Mouse (Mus musculus) lung, postnatal 0 days (tissue): Measurements from ENCODE around the gene Baiap2l1. TPM values are rescaled to one million over a fixed set of nuclear protein-coding genes. Genes with fewer than 3 reads are reported as not detected.

Experiments
- ATAC-seq: fragments of 200-750 bp; cut with Nextera tagmentation; 2 replicates; pipeline ENCODE4 v1.8.0; 2017; ENCODE audit warnings: moderate library complexity
- DNase-seq: peaks from one replicate; pipeline ENCODE4 v3.0.0-alpha.2; 2016; ENCODE audit warnings: low spot score
- H3K27ac ChIP-seq: fragments of 300-500 bp; sonication (generic); 2 replicates; pipeline ENCODE4 v1.5.1; 2014; ENCODE audit warnings: antibody characterized with exemption, mild to moderate bottlenecking, low read length, mixed read lengths
- H3K27me3 ChIP-seq: fragments of 300-500 bp; sonication (generic); replicated peaks from 2 replicates; pipeline ENCODE4 v1.6.1; 2014; ENCODE audit warnings: low read length, mixed read lengths; ENCODE audit not compliant: insufficient read depth
- H3K36me3 ChIP-seq: fragments of 300-500 bp; sonication (generic); 2 replicates; pipeline ENCODE4 v1.6.1; 2014; ENCODE audit warnings: low read length, mixed read lengths; ENCODE audit not compliant: insufficient read depth
- H3K4me1 ChIP-seq: fragments of 300-500 bp; sonication (generic); 2 replicates; pipeline ENCODE4 v1.6.1; 2014; ENCODE audit warnings: antibody characterized with exemption, low read depth, low read length, mixed read lengths; ENCODE audit not compliant: insufficient read depth
- H3K4me2 ChIP-seq: fragments of 300-500 bp; sonication (generic); replicated peaks from 2 replicates; pipeline ENCODE4 v1.6.1; 2014; ENCODE audit warnings: low read depth, mild to moderate bottlenecking, low read length, moderate library complexity, mixed read lengths
- H3K4me3 ChIP-seq: fragments of 300-500 bp; sonication (generic); 2 replicates; pipeline ENCODE4 v1.5.1; 2014; ENCODE audit warnings: low read depth, low read length
- H3K9ac ChIP-seq: fragments of 300-500 bp; sonication (generic); replicated peaks from 2 replicates; pipeline ENCODE4 v1.6.1; 2014; ENCODE audit warnings: low read depth, mild to moderate bottlenecking
- H3K9me3 ChIP-seq: fragments of 300-500 bp; sonication (generic); 2 replicates; pipeline ENCODE4 v1.6.1; 2016; ENCODE audit warnings: low read length, mixed read lengths
- CTCF ChIP-seq: IDR thresholded peaks from 2 replicates; pipeline ENCODE4 v1.5.1; 2016; ENCODE audit warnings: antibody characterized with exemption, mild to moderate bottlenecking
- EP300 ChIP-seq: IDR thresholded peaks from 2 replicates; pipeline ENCODE4 v1.6.1; 2016; ENCODE audit warnings: antibody characterized with exemption, mild to moderate bottlenecking, control low read depth
- WGBS: fragments of 180-500 bp; shearing (Covaris S2); extraction: QIAGEN DNeasy Blood & Tissue Kit; methylation state at CpG from one replicate; pipeline ENCODE4 v1.1.7; 2014; 5-methylcytosine and 5-hydroxymethylcytosine counted together
- polyA plus RNA-seq: library from polyadenylated mRNA; unstranded; fragments of >200 nt; fragmentation: Nextera tagmentation; extraction: Ambion mirVana; gene quantifications from 2 replicates; pipeline ENCODE4 v1.2.1, GENCODE M21; 2015

Gene Baiap2l1
- polyA plus RNA-seq, 1 experiment from 2014 or later: 18.3 TPM

GRCm38 (mm10) chr5:144269926-144270325 is 88.0 kb downstream of the Baiap2l1 start:
- H3K4me2 ChIP-seq: no peak overlapping the region
- no peaks in the 10 kb centered on the region for H3K27me3 ChIP-seq
- no peak overlapping the region for H3K9ac ChIP-seq
- peaks cover 9% of the 10 kb centered on the region; the same call in 1 of the 2 replicates for H3K36me3 ChIP-seq
- no peak for DNase-seq
- no peak for ATAC-seq
- no peaks in the 10 kb centered on the region for H3K9me3 ChIP-seq
- no peak overlapping the region for H3K27ac ChIP-seq
- 92% methylated on average over 7 of the region's 7 CpGs for WGBS
- H3K4me1 ChIP-seq: no peaks in the 10 kb centered on the region
- TF ChIP-seq CTCF: no peak
- TF ChIP-seq EP300: no peak
- no peak overlapping the region for H3K4me3 ChIP-seq

GRCm38 (mm10) chr5:144267535-144268241 is 90.2 kb downstream of the Baiap2l1 start:
- no peak overlapping the region for H3K4me3 ChIP-seq
- DNase-seq (peak; percentile 85), ATAC-seq (peak; percentile 84)
- peaks cover 9% of the 10 kb centered on the region; the same call in 1 of the 2 replicates for H3K36me3 ChIP-seq
- no peaks in the 10 kb centered on the region for H3K9me3 ChIP-seq
- no peaks in the 10 kb centered on the region for H3K27me3 ChIP-seq
- no peak overlapping the region for H3K9ac ChIP-seq
- H3K4me1 ChIP-seq: peaks cover 3% of the 10 kb centered on the region; the same call in 1 of the 2 replicates
- H3K27ac ChIP-seq: peak overlapping the region; percentile 51; the same call in 1 of the 2 replicates
- TF ChIP-seq CTCF (peak; percentile 37), EP300 (0 out of 2 replicates have a peak, but pooled peaks have one; percentile 33)
- 42% methylated on average over 8 of the region's 8 CpGs for WGBS
- no peak overlapping the region for H3K4me2 ChIP-seq

- Histone ChIP-seq H3K4me2 (no peak overlapping the region), H3K4me3 (no peak overlapping the region), H3K36me3 (peaks cover 15% of the 10 kb centered on the region; the same call in 1 of the 2 replicates), H3K4me1 (peaks cover 9% of the 10 kb centered on the region; the same call in 1 of the 2 replicates), H3K27me3 (no peaks in the 10 kb centered on the region), H3K9me3 (no peaks in the 10 kb centered on the region), H3K27ac (0 out of 2 replicates have a peak overlapping the region, but pooled peaks have one; percentile 20), H3K9ac (no peak overlapping the region)
- WGBS: 65% methylated on average over 13 of the region's 13 CpGs
- DNase-seq (no peak), ATAC-seq (no peak)
- TF ChIP-seq CTCF (no peak), EP300 (no peak)
These were observed 94.4 kb downstream of the Baiap2l1 start for GRCm38 (mm10) chr5:144263496-144263895.

- DNase-seq (peak; percentile 54), ATAC-seq (peak; percentile 40)
- TF ChIP-seq CTCF: no peak
- no peak for TF ChIP-seq EP300
- 52% methylated on average over 9 of the region's 9 CpGs for WGBS
- no peaks in the 10 kb centered on the region for H3K9me3 ChIP-seq
- no peak overlapping the region for H3K4me2 ChIP-seq
- H3K27me3 ChIP-seq: no peaks in the 10 kb centered on the region
- 0 out of 2 replicates have a peak overlapping the region, but pooled peaks have one; percentile 3 for H3K9ac ChIP-seq
- peaks cover 12% of the 10 kb centered on the region; the same call in 1 of the 2 replicates for H3K4me1 ChIP-seq
- H3K4me3 ChIP-seq: no peak overlapping the region
- H3K27ac ChIP-seq: 0 out of 2 replicates have a peak overlapping the region, but pooled peaks have one; percentile 20
- peaks cover 15% of the 10 kb centered on the region; the same call in 1 of the 2 replicates for H3K36me3 ChIP-seq
These were observed 94.8 kb downstream of the Baiap2l1 start for GRCm38 (mm10) chr5:144263082-144263481.

GRCm38 (mm10) chr5:144261829-144262228 is 96.1 kb downstream of the Baiap2l1 start:
- no peaks in the 10 kb centered on the region for H3K27me3 ChIP-seq
- no peak for ATAC-seq
- no peak for DNase-seq
- H3K4me1 ChIP-seq: peaks cover 19% of the 10 kb centered on the region
- no peak overlapping the region for H3K4me3 ChIP-seq
- WGBS: 78% methylated on average over 5 of the region's 5 CpGs
- no peak for TF ChIP-seq EP300
- TF ChIP-seq CTCF: no peak
- H3K4me2 ChIP-seq: 0 out of 2 replicates have a peak overlapping the region, but pooled peaks have one; percentile 0
- H3K9me3 ChIP-seq: no peaks in the 10 kb centered on the region
- no peak overlapping the region for H3K27ac ChIP-seq
- H3K9ac ChIP-seq: no peak overlapping the region; the same call in 1 of the 2 replicates
- H3K36me3 ChIP-seq: peaks cover 13% of the 10 kb centered on the region; the same call in 1 of the 2 replicates

- DNase-seq (no peak), ATAC-seq (no peak)
- H3K36me3 ChIP-seq: peaks cover 8% of the 10 kb centered on the region; the same call in 1 of the 2 replicates
- H3K4me2 ChIP-seq: no peak overlapping the region
- WGBS: 61% methylated on average over 9 of the region's 9 CpGs
- H3K4me1 ChIP-seq: peaks cover 19% of the 10 kb centered on the region
- no peaks in the 10 kb centered on the region for H3K9me3 ChIP-seq
- TF ChIP-seq EP300 (no peak), CTCF (no peak)
- no peak overlapping the region; the same call in 1 of the 2 replicates for H3K9ac ChIP-seq
- no peak overlapping the region for H3K4me3 ChIP-seq
- H3K27ac ChIP-seq: no peak overlapping the region
- no peaks in the 10 kb centered on the region for H3K27me3 ChIP-seq
These were observed 96.6 kb downstream of the Baiap2l1 start for GRCm38 (mm10) chr5:144261309-144261708.
